Mouse (Mus musculus) CH12F3 (cell line): ENCODE data around the gene Olfr689.
"Not testable (repeated sequence)": the region's sequence is repeated elsewhere in the genome, so short reads cannot be mapped to it uniquely, and the experiment has no call there.

Source experiments
- in situ Hi-C: fragments of 300-500 bp; cut with MboI; formaldehyde crosslinking; loops from 2 replicates; pipeline ENCODE4 v1.14.3; 2020; ENCODE audit warnings: low sequenced_read_pairs

Olfr689 gene

GRCm38 (mm10) chr7:105310865-105311264, at the start of gene Olfr689:
Olfr689 (plus strand) TSS chr7:105311165.
- in situ Hi-C loops, result no loop called here

GRCm38 (mm10) chr7:105272426-105272825, 38.5 kb upstream of the Olfr689 start:
- in situ Hi-C loops, result no loop called here

GRCm38 (mm10) chr7:105287795-105288194, 23.2 kb upstream of the Olfr689 start, which contains the start of gene Olfr688:
Olfr688 (plus strand) TSS chr7:105288095.
- in situ Hi-C loops, result no loop called here

- in situ Hi-C loops, result no loop called here
These were observed 20.9 kb upstream of the Olfr689 start for GRCm38 (mm10) chr7:105290051-105290450.

GRCm38 (mm10) chr7:105325302-105325701, 14.3 kb downstream of the Olfr689 start:
- in situ Hi-C loops, result no loop called here

GRCm38 (mm10) chr7:105334004-105334403, 23.0 kb downstream of the Olfr689 start, which contains the start of gene Olfr690:
Olfr690 (minus strand) TSS chr7:105334104.
- in situ Hi-C loops, result no loop called here

- in situ Hi-C loops, result no loop called here
These were observed 31.2 kb downstream of the Olfr689 start, which contains the start of gene Olfr691 for GRCm38 (mm10) chr7:105342170-105342569. Olfr691 (minus strand) TSS chr7:105342270.

- in situ Hi-C loops, result no loop called here
These were observed 31.8 kb downstream of the Olfr689 start for GRCm38 (mm10) chr7:105342752-105343151.

- in situ Hi-C loops, result not testable (repeated sequence)
These were observed 45.1 kb downstream of the Olfr689 start for GRCm38 (mm10) chr7:105356064-105356463.

GRCm38 (mm10) chr7:105356487-105356886, 45.5 kb downstream of the Olfr689 start:
- in situ Hi-C loops, result not testable (repeated sequence)

GRCm38 (mm10) chr7:105361713-105362112, 50.7 kb downstream of the Olfr689 start:
- in situ Hi-C loops, result no loop called here

- in situ Hi-C loops, result no loop called here
These were observed 56.3 kb downstream of the Olfr689 start for GRCm38 (mm10) chr7:105367268-105367667.

- in situ Hi-C loops, result no loop called here
These were observed 57.0 kb downstream of the Olfr689 start, which contains the start of gene Olfr692 for GRCm38 (mm10) chr7:105367930-105368329. Olfr692 (plus strand) TSS chr7:105368230.

- in situ Hi-C loops, result no loop called here
These were observed 57.6 kb downstream of the Olfr689 start for GRCm38 (mm10) chr7:105368521-105368920.
